Mouse (Mus musculus): ENCODE measurements around the gene F7. TPM values are rescaled to one million over a fixed set of nuclear protein-coding genes. Genes with fewer than 3 reads are reported as not detected.

F7 gene
- polyA plus RNA-seq, 1 experiment, result 0.30 TPM

GRCm38 (mm10) chr8:13027615-13028014 lies 1.8 kb downstream of the F7 start:
- Histone ChIP-seq H3K27ac (ENCODE audit: insufficient read depth, low read depth, low read length) (no peak overlapping the region), H3K27me3 (ENCODE audit: control insufficient read depth, insufficient read depth, low read length) (no peaks in the 10 kb centered on the region), H3K36me3 (ENCODE audit: control insufficient read depth, insufficient read depth, low read length) (no peaks in the 10 kb centered on the region), H3K4me1 (ENCODE audit: control insufficient read depth, insufficient read depth, insufficient read length, low read length) (no peaks in the 10 kb centered on the region), H3K4me3 (ENCODE audit: low read depth, low read length) (no peak overlapping the region)
- WGBS, result 74% methylated on average over 5 of the region's 5 CpGs
- TF ChIP-seq POLR2A (IDR thresholded peaks at IDR 0.05; ENCODE audit: low read depth, low read length), result no peak
- TF ChIP-seq CTCF (IDR thresholded peaks at IDR 0.05; ENCODE audit: extremely low read depth, insufficient read length, insufficient replicate concordance, low read depth, low read length), result no peak

DNA sequence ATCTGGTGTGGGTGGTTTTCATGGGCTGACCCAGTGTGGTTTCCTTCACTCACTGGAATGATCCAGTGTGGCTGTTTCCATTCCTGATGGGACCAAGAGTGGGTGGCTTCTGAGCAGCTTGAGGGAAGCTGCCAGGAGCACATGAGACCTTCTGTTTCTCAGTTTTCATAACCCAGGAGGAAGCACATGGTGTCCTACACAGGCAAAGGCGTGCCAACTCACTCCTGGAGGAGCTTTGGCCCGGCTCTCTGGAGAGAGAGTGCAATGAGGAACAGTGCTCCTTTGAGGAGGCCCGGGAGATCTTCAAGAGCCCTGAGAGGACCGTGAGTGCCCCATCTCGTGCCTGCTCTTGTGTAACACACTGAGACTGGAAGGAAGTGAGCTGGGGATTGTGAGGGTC lies 2.6 kb downstream of the F7 start:
- Histone ChIP-seq H3K36me3 (ENCODE audit: control insufficient read depth, insufficient read depth, low read length) (no peaks in the 10 kb centered on the region), H3K27ac (ENCODE audit: insufficient read depth, low read depth, low read length) (no peak overlapping the region), H3K4me3 (ENCODE audit: low read depth, low read length) (no peak overlapping the region), H3K4me1 (ENCODE audit: control insufficient read depth, insufficient read depth, insufficient read length, low read length) (no peaks in the 10 kb centered on the region), H3K27me3 (ENCODE audit: control insufficient read depth, insufficient read depth, low read length) (no peaks in the 10 kb centered on the region)
- WGBS, result 35% methylated on average over 5 of the region's 5 CpGs
- no peak for TF ChIP-seq CTCF (IDR thresholded peaks at IDR 0.05; ENCODE audit: extremely low read depth, insufficient read length, insufficient replicate concordance, low read depth, low read length)
- no peak for TF ChIP-seq POLR2A (IDR thresholded peaks at IDR 0.05; ENCODE audit: low read depth, low read length)

GRCm38 (mm10) chr8:13036346-13036812 lies 10.5 kb downstream of the F7 start:
- no peak for TF ChIP-seq POLR2A (IDR thresholded peaks at IDR 0.05; ENCODE audit: low read depth, low read length)
- TF ChIP-seq CTCF (IDR thresholded peaks at IDR 0.05; ENCODE audit: extremely low read depth, insufficient read length, insufficient replicate concordance, low read depth, low read length), result no peak
- no peaks in the 10 kb centered on the region for H3K27me3 ChIP-seq (ENCODE audit: control insufficient read depth, insufficient read depth, low read length)
- no peak overlapping the region for H3K27ac ChIP-seq (ENCODE audit: insufficient read depth, low read depth, low read length)
- H3K4me3 ChIP-seq (ENCODE audit: low read depth, low read length), result no peak overlapping the region
- H3K4me1 ChIP-seq (ENCODE audit: control insufficient read depth, insufficient read depth, insufficient read length, low read length), result no peaks in the 10 kb centered on the region
- WGBS, result 82% methylated on average over 10 of the region's 10 CpGs
- no peaks in the 10 kb centered on the region for H3K36me3 ChIP-seq (ENCODE audit: control insufficient read depth, insufficient read depth, low read length)

- Histone ChIP-seq H3K4me3 (ENCODE audit: low read depth, low read length) (no peak within 1 kb of the TSS), H3K4me1 (ENCODE audit: control insufficient read depth, insufficient read depth, insufficient read length, low read length) (no peaks in the 10 kb centered on the region), H3K36me3 (ENCODE audit: control insufficient read depth, insufficient read depth, low read length) (no peaks in the 10 kb centered on the region), H3K27me3 (ENCODE audit: control insufficient read depth, insufficient read depth, low read length) (no peaks in the 10 kb centered on the region), H3K27ac (ENCODE audit: insufficient read depth, low read depth, low read length) (no peak within 1 kb of the TSS)
- TF ChIP-seq POLR2A (IDR thresholded peaks at IDR 0.05; ENCODE audit: low read depth, low read length) (no peak), CTCF (IDR thresholded peaks at IDR 0.05; ENCODE audit: extremely low read depth, insufficient read length, insufficient replicate concordance, low read depth, low read length) (no peak)
- WGBS, result 70% methylated on average over 7 of the region's 7 CpGs
Measured at GRCm38 (mm10) chr8:13037015-13037414, 11.2 kb downstream of the F7 start, which contains the start of gene F10. F10 (plus strand) TSS chr8:13037308.

GRCm38 (mm10) chr8:13037569-13037968 lies 11.7 kb downstream of the F7 start:
- no peaks in the 10 kb centered on the region for H3K27me3 ChIP-seq (ENCODE audit: control insufficient read depth, insufficient read depth, low read length)
- no peaks in the 10 kb centered on the region for H3K4me1 ChIP-seq (ENCODE audit: control insufficient read depth, insufficient read depth, insufficient read length, low read length)
- no peak overlapping the region for H3K4me3 ChIP-seq (ENCODE audit: low read depth, low read length)
- H3K36me3 ChIP-seq (ENCODE audit: control insufficient read depth, insufficient read depth, low read length), result no peaks in the 10 kb centered on the region
- WGBS, result 38% methylated on average over 5 of the region's 5 CpGs
- H3K27ac ChIP-seq (ENCODE audit: insufficient read depth, low read depth, low read length), result no peak overlapping the region
- no peak for TF ChIP-seq CTCF (IDR thresholded peaks at IDR 0.05; ENCODE audit: extremely low read depth, insufficient read length, insufficient replicate concordance, low read depth, low read length)
- TF ChIP-seq POLR2A (IDR thresholded peaks at IDR 0.05; ENCODE audit: low read depth, low read length), result no peak

DNA sequence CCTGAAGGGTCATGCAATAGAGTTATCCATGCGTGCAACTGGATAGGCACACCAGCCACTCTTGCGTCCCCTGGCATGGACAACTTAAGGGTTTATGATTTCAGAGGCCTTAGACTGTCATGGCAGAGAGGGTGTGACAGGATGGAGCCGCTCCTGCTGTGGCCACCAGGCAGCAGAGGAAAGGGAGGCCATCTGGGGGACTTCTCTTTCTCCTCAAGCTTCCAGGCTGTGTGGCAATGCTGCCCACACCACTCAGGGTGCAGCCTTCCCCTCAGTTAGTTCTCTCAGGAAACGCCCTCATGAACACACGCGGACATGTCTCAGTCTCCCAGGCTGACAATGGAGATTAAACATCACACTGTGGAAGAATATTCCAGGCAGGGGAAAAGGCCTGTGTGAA lies 13.2 kb downstream of the F7 start:
- Histone ChIP-seq H3K4me3 (ENCODE audit: low read depth, low read length) (no peak overlapping the region), H3K27ac (ENCODE audit: insufficient read depth, low read depth, low read length) (no peak overlapping the region), H3K4me1 (ENCODE audit: control insufficient read depth, insufficient read depth, insufficient read length, low read length) (no peaks in the 10 kb centered on the region), H3K27me3 (ENCODE audit: control insufficient read depth, insufficient read depth, low read length) (no peaks in the 10 kb centered on the region), H3K36me3 (ENCODE audit: control insufficient read depth, insufficient read depth, low read length) (no peaks in the 10 kb centered on the region)
- TF ChIP-seq CTCF (IDR thresholded peaks at IDR 0.05; ENCODE audit: extremely low read depth, insufficient read length, insufficient replicate concordance, low read depth, low read length), result no peak
- 77% methylated on average over 6 of the region's 6 CpGs for WGBS

GRCm38 (mm10) chr8:13041459-13041858 lies 15.6 kb downstream of the F7 start:
- 63% methylated on average over 4 of the region's 4 CpGs for WGBS
- no peak overlapping the region for H3K27ac ChIP-seq (ENCODE audit: insufficient read depth, low read depth, low read length)
- no peaks in the 10 kb centered on the region for H3K36me3 ChIP-seq (ENCODE audit: control insufficient read depth, insufficient read depth, low read length)
- TF ChIP-seq POLR2A (IDR thresholded peaks at IDR 0.05; ENCODE audit: low read depth, low read length), result no peak
- no peak for TF ChIP-seq CTCF (IDR thresholded peaks at IDR 0.05; ENCODE audit: extremely low read depth, insufficient read length, insufficient replicate concordance, low read depth, low read length)
- H3K4me1 ChIP-seq (ENCODE audit: control insufficient read depth, insufficient read depth, insufficient read length, low read length), result no peaks in the 10 kb centered on the region
- H3K4me3 ChIP-seq (ENCODE audit: low read depth, low read length), result no peak overlapping the region
- no peaks in the 10 kb centered on the region for H3K27me3 ChIP-seq (ENCODE audit: control insufficient read depth, insufficient read depth, low read length)

GRCm38 (mm10) chr8:13047652-13048051 lies 21.8 kb downstream of the F7 start:
- Histone ChIP-seq H3K27ac (ENCODE audit: insufficient read depth, low read depth, low read length) (no peak overlapping the region), H3K27me3 (ENCODE audit: control insufficient read depth, insufficient read depth, low read length) (no peaks in the 10 kb centered on the region), H3K4me3 (ENCODE audit: low read depth, low read length) (no peak overlapping the region), H3K4me1 (ENCODE audit: control insufficient read depth, insufficient read depth, insufficient read length, low read length) (no peaks in the 10 kb centered on the region), H3K36me3 (ENCODE audit: control insufficient read depth, insufficient read depth, low read length) (no peaks in the 10 kb centered on the region)
- 54% methylated on average over 5 of the region's 5 CpGs for WGBS
- TF ChIP-seq CTCF (IDR thresholded peaks at IDR 0.05; ENCODE audit: extremely low read depth, insufficient read length, insufficient replicate concordance, low read depth, low read length) (no peak), POLR2A (IDR thresholded peaks at IDR 0.05; ENCODE audit: low read depth, low read length) (no peak)

Measured in small intestine, adult 2 months (tissue).